Mouse (Mus musculus) thymus, postnatal 36 days (tissue): ENCODE data around the gene Gm7929.
"Not testable (repeated sequence)": the region's sequence is repeated elsewhere in the genome, so short reads cannot be mapped to it uniquely, and the experiment has no call there.

Source experiments
- DNase-seq, 2 experiments: peaks; one replicate each; pipeline ENCODE4 v3.0.0; 2022; ENCODE audit warnings: mixed read lengths in 2 of 2

The Gm7929 gene

DNA sequence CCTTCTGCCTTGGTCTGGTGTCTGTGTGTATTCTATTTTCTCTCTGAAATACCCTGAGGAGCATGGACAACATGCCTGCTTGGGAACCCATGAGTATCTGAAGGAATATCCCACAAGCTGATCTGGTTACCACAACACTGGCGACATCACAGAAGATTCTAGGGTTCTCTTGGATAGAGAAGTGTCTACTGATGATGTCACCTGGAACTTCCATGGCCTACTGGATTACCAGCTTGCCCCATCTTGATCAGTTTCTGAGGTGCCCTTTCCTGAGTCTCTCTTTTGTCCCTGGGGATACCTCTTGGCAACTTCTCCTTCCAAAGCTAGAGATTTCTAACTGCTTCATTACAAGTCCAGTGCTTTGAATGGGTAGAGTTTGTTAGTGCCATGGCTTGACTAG, at the start of gene Gm7929:
Gene Gm7929, minus strand, starts transcription at position 101 of the 400 bp plus-strand sequence.
- not testable (repeated sequence) for DNase-seq

DNA sequence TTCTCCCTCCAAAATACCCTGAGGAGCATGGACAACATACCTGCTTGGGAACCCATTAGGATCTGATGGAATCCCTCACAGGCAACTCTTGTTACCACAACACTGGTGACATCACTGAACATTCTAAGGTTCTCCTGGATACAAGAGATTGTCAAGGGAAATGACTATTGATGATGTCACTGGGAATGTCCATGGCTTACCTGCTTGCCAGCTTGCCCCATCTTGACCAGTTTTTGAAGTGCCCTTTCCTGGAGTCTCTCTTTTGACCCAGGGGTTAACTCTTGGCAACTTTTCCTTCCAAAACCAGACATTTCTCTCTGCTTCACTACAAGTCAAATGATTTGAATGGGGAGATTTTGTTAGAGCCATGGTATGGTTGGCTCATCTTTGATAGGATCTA, 21.9 kb upstream of the Gm7929 start, which contains the start of gene Gm47189:
Gene Gm47189, minus strand, starts transcription at position 101 of the 400 bp plus-strand sequence.
- DNase-seq = not testable (repeated sequence)

- DNase-seq = peak in 1 of 2 experiments; percentile 1
Observed at GRCm38 (mm10) chr14:41755931-41756330, 5.5 kb upstream of the Gm7929 start.

GRCm38 (mm10) chr14:41723437-41723836, 27.0 kb downstream of the Gm7929 start:
- DNase-seq = not testable (repeated sequence)

GRCm38 (mm10) chr14:41717180-41717579, 33.2 kb downstream of the Gm7929 start:
- not testable (repeated sequence) for DNase-seq

DNA sequence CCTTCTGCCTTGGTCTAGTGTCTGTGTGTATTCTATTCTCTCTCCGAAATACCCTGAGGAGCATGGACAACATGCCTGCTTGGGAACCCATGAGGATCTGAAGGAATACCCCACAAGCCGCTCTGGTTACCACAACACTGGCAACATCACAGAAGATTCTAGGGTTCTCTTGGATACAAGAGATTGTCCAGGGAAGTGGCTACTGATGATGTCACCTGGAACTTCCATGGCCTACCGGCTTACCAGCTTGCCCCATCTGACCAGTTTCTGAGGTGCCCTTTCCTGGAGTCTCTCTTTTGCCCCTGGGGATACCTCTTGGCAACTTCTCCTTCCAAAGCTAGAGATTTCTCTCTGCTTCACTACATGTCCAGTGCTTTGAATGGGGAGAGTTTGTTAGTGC, 48.6 kb downstream of the Gm7929 start, which contains the start of gene Gm8068:
Gene Gm8068, minus strand, starts transcription at position 101 of the 400 bp plus-strand sequence.
- not testable (repeated sequence) for DNase-seq
